Mouse (Mus musculus): ENCODE measurements around the gene Chrna1. TPM values are rescaled to one million over a fixed set of nuclear protein-coding genes. Genes with fewer than 3 reads are reported as not detected.

The Chrna1 gene
- polyA plus RNA-seq (2016; fragmentation: Nextera tagmentation; extraction: Ambion mirVana): 7.9 and 8.6 TPM in 2 replicates

DNA sequence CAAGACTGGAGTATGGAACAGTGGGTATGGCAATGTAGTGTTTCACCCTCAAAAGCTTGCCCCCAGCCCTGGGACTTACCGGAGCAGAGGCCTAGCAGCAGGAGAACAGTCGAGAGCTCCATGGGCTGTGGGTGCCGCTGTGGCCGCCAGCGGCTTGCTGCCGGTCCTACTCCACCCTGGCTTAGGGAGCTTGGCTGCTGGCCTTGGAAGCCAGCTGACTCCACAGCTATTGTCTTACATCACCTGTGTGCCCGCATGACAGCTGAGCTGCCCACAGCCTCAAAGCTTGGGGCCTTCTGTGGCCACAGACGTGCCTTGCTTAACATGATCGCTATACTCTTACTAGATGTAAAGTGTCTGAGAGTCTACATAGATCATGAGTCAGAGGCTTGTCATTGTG, at the start of gene Chrna1:
Gene Chrna1 (minus strand): TSS at position 173 of the 400 bp plus-strand sequence.
- Histone ChIP-seq H3K27ac (0 out of 2 replicates have a peak within 1 kb of the TSS, but pooled peaks have one; percentile 30), H3K4me2 (no peak within 1 kb of the TSS), H3K4me3 (replicated peaks) (no peak within 1 kb of the TSS), H3K9me3 (no peaks in the 10 kb centered on the region), H3K4me1 (replicated peaks) (peaks cover 3% of the 10 kb centered on the region), H3K36me3 (no peaks in the 10 kb centered on the region), H3K27me3 (no peaks in the 10 kb centered on the region), H3K9ac (replicated peaks) (no peak within 1 kb of the TSS)
- WGBS: 86% methylated on average over 9 of the region's 9 CpGs
- no peak for ATAC-seq (ENCODE audit: insufficient number of reproducible peaks, insufficient read depth, low FRiP score, low TSS enrichment, low read depth)

DNA sequence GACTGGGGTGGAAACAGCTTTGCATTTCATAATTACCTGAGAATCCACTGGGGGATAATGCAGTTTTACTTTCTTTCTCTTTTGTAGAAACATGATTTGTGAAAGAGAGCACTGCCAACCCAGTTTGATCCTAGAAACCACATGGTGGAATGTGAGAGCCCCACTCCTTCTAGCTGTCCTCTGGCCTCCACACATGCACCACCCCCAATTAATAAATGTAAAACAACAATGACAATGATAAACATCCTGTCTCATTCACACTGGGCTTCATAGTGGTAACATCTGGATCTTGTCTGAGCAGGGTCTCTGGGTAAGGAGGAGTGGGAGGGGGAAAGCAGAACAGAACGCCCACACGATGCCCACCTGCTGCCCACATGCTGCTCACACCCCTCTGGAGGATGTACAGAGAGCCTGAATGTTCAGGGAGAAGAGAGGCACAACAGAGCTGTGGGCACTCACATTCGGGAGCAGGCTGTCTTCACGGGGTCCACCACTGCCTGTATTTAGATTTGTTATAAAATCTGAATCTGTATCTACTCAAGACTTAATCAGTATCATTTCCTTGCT, 38.4 kb upstream of the Chrna1 start:
- peaks cover 64% of the 10 kb centered on the region for H3K36me3 ChIP-seq
- H3K27me3 ChIP-seq: no peaks in the 10 kb centered on the region
- no peak overlapping the region for H3K27ac ChIP-seq
- 39% methylated on average over 4 of the region's 4 CpGs for WGBS
- no peak overlapping the region for H3K9ac ChIP-seq (replicated peaks)
- H3K9me3 ChIP-seq: no peaks in the 10 kb centered on the region
- ATAC-seq (ENCODE audit: insufficient number of reproducible peaks, insufficient read depth, low FRiP score, low TSS enrichment, low read depth): no peak
- no peak overlapping the region for H3K4me2 ChIP-seq
- H3K4me1 ChIP-seq (replicated peaks): peaks cover 17% of the 10 kb centered on the region
- no peak overlapping the region for H3K4me3 ChIP-seq (replicated peaks)

- Histone ChIP-seq H3K27ac (no peak overlapping the region), H3K9ac (replicated peaks) (no peak overlapping the region), H3K4me2 (no peak overlapping the region), H3K27me3 (no peaks in the 10 kb centered on the region), H3K36me3 (peaks cover 59% of the 10 kb centered on the region), H3K9me3 (no peaks in the 10 kb centered on the region), H3K4me1 (replicated peaks) (peaks cover 17% of the 10 kb centered on the region), H3K4me3 (replicated peaks) (no peak overlapping the region)
- 83% methylated on average over 17 of the region's 17 CpGs for WGBS
- no peak for ATAC-seq (ENCODE audit: insufficient number of reproducible peaks, insufficient read depth, low FRiP score, low TSS enrichment, low read depth)
Measured at GRCm38 (mm10) chr2:73616434-73617057, 36.4 kb upstream of the Chrna1 start.

DNA sequence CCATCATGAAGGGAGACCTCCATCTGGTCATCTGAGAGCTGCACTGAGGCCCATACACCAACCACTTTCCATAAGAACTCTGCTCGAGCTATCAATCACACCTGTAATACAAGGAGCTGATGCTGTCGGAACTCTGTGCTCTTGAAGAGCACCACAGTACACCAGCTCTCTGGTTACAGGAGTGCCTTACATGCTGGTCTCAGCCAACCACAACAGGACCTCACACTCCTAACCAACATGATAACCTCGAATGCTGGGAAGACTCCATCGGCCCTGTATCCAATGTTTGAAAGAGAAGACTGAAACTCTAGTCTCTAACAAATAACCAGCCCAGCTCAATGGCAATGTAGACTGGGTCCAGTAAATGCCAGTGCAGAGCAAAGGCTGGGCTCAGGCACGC, 35.3 kb upstream of the Chrna1 start:
- peaks cover 63% of the 10 kb centered on the region for H3K36me3 ChIP-seq
- no peaks in the 10 kb centered on the region for H3K27me3 ChIP-seq
- peaks cover 17% of the 10 kb centered on the region for H3K4me1 ChIP-seq (replicated peaks)
- 84% methylated on average over 5 of the region's 5 CpGs for WGBS
- no peak overlapping the region for H3K4me2 ChIP-seq
- ATAC-seq (ENCODE audit: insufficient number of reproducible peaks, insufficient read depth, low FRiP score, low TSS enrichment, low read depth): no peak
- H3K4me3 ChIP-seq (replicated peaks): no peak overlapping the region
- no peak overlapping the region for H3K27ac ChIP-seq
- H3K9me3 ChIP-seq: no peaks in the 10 kb centered on the region
- no peak overlapping the region for H3K9ac ChIP-seq (replicated peaks)

- Histone ChIP-seq H3K4me2 (no peak overlapping the region), H3K4me3 (replicated peaks) (no peak overlapping the region), H3K27me3 (no peaks in the 10 kb centered on the region), H3K27ac (no peak overlapping the region), H3K9ac (replicated peaks) (no peak overlapping the region), H3K4me1 (replicated peaks) (peaks cover 13% of the 10 kb centered on the region), H3K36me3 (peaks cover 63% of the 10 kb centered on the region), H3K9me3 (no peaks in the 10 kb centered on the region)
- ATAC-seq (ENCODE audit: insufficient number of reproducible peaks, insufficient read depth, low FRiP score, low TSS enrichment, low read depth): no peak
- 97% methylated on average over 8 of the region's 8 CpGs for WGBS
Measured at GRCm38 (mm10) chr2:73614303-73614702, 34.2 kb upstream of the Chrna1 start.

DNA sequence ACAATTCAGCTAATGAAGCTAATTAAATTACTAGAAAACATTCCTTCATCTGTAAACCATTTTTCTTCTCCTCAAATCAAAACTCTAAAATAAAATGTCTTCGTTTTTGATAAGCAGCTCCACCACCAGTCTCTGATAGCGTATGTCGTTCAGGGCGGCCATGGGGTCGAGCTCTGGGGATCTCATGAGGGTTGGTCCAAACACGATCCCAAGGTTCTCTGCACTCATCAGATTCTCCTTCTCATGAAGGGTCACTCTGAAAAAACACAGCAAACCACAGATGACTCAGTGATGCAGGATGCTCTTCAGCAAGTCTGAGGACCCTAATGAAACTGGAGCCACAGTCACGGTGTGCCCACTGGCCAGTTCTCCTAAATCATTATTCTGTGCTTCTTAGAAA, 32.8 kb upstream of the Chrna1 start:
- H3K9me3 ChIP-seq: no peaks in the 10 kb centered on the region
- H3K4me2 ChIP-seq: no peak overlapping the region
- WGBS: 93% methylated on average over 7 of the region's 7 CpGs
- H3K9ac ChIP-seq (replicated peaks): no peak overlapping the region
- ATAC-seq (ENCODE audit: insufficient number of reproducible peaks, insufficient read depth, low FRiP score, low TSS enrichment, low read depth): no peak
- H3K27ac ChIP-seq: no peak overlapping the region
- peaks cover 8% of the 10 kb centered on the region for H3K4me1 ChIP-seq (replicated peaks)
- H3K27me3 ChIP-seq: no peaks in the 10 kb centered on the region
- peaks cover 59% of the 10 kb centered on the region for H3K36me3 ChIP-seq
- H3K4me3 ChIP-seq (replicated peaks): no peak overlapping the region

- no peak for ATAC-seq (ENCODE audit: insufficient number of reproducible peaks, insufficient read depth, low FRiP score, low TSS enrichment, low read depth)
- peaks cover 13% of the 10 kb centered on the region for H3K4me1 ChIP-seq (replicated peaks)
- H3K9me3 ChIP-seq: no peaks in the 10 kb centered on the region
- no peak overlapping the region for H3K4me3 ChIP-seq (replicated peaks)
- H3K36me3 ChIP-seq: peaks cover 54% of the 10 kb centered on the region
- no peak overlapping the region for H3K4me2 ChIP-seq
- no peak overlapping the region for H3K27ac ChIP-seq
- no peak overlapping the region for H3K9ac ChIP-seq (replicated peaks)
- 87% methylated on average over 6 of the region's 6 CpGs for WGBS
- no peaks in the 10 kb centered on the region for H3K27me3 ChIP-seq
Measured at GRCm38 (mm10) chr2:73612367-73612914, 32.3 kb upstream of the Chrna1 start.

DNA sequence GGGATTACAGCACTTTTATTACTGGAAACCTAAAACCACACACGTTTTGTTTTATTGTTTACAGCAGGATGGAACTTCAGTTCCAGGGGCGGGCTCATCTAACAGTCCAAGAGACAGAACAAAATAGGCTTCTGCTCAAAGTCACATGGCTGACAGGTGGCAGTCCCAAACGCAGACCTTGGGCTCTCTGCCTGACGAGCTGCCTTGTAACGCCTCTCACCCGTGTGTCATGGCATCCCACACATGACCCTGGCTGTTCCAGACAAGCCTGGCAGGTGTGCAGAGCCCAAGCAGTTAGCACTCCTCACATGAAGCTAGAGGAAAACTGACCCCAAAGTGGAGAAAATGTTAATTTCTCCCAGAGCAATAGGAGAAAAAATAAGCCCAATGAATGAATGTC, 31.7 kb upstream of the Chrna1 start:
- no peak for ATAC-seq (ENCODE audit: insufficient number of reproducible peaks, insufficient read depth, low FRiP score, low TSS enrichment, low read depth)
- H3K27me3 ChIP-seq: no peaks in the 10 kb centered on the region
- H3K4me1 ChIP-seq (replicated peaks): peaks cover 19% of the 10 kb centered on the region
- no peak overlapping the region for H3K4me3 ChIP-seq (replicated peaks)
- no peak overlapping the region for H3K27ac ChIP-seq
- no peaks in the 10 kb centered on the region for H3K9me3 ChIP-seq
- no peak overlapping the region for H3K4me2 ChIP-seq
- no peak overlapping the region for H3K9ac ChIP-seq (replicated peaks)
- 51% methylated on average over 6 of the region's 6 CpGs for WGBS
- peaks cover 51% of the 10 kb centered on the region for H3K36me3 ChIP-seq

GRCm38 (mm10) chr2:73609724-73610210, 29.6 kb upstream of the Chrna1 start:
- H3K27ac ChIP-seq: no peak overlapping the region
- H3K4me2 ChIP-seq: no peak overlapping the region
- peaks cover 17% of the 10 kb centered on the region for H3K4me1 ChIP-seq (replicated peaks)
- peaks cover 36% of the 10 kb centered on the region for H3K36me3 ChIP-seq
- WGBS: 85% methylated on average over 3 of the region's 3 CpGs
- no peaks in the 10 kb centered on the region for H3K9me3 ChIP-seq
- ATAC-seq (ENCODE audit: insufficient number of reproducible peaks, insufficient read depth, low FRiP score, low TSS enrichment, low read depth): no peak
- H3K9ac ChIP-seq (replicated peaks): no peak overlapping the region
- no peaks in the 10 kb centered on the region for H3K27me3 ChIP-seq
- H3K4me3 ChIP-seq (replicated peaks): no peak overlapping the region

GRCm38 (mm10) chr2:73609067-73609723, 29.1 kb upstream of the Chrna1 start:
- 88% methylated on average over 5 of the region's 5 CpGs for WGBS
- Histone ChIP-seq H3K27ac (no peak overlapping the region), H3K4me1 (replicated peaks) (peaks cover 17% of the 10 kb centered on the region), H3K4me2 (no peak overlapping the region), H3K27me3 (no peaks in the 10 kb centered on the region), H3K36me3 (peaks cover 30% of the 10 kb centered on the region), H3K9ac (replicated peaks) (no peak overlapping the region), H3K4me3 (replicated peaks) (no peak overlapping the region), H3K9me3 (no peaks in the 10 kb centered on the region)
- no peak for ATAC-seq (ENCODE audit: insufficient number of reproducible peaks, insufficient read depth, low FRiP score, low TSS enrichment, low read depth)

DNA sequence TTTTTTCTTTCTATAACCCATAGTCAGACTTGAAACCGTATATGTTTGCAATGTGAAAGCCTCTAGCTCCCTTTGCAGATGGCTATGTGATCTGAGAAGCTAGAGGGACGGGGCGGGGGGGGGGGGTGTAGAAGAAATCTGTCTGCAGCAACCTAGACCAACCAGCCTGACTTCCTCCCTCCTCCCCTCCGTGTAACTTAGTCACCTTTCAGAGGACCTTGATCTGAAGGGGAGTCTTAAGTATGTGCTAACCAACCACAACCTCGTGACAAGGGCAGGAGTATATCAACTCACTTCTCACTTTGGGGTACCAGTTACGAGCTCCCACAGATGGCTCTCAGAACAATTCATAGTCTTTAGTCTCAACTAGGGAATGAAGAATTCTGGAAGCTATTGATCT, 28.3 kb upstream of the Chrna1 start:
- WGBS: 47% methylated on average over 6 of the region's 6 CpGs
- no peak for ATAC-seq (ENCODE audit: insufficient number of reproducible peaks, insufficient read depth, low FRiP score, low TSS enrichment, low read depth)
- H3K9me3 ChIP-seq: no peaks in the 10 kb centered on the region
- H3K9ac ChIP-seq (replicated peaks): no peak overlapping the region
- H3K4me2 ChIP-seq: no peak overlapping the region
- no peaks in the 10 kb centered on the region for H3K27me3 ChIP-seq
- peaks cover 22% of the 10 kb centered on the region for H3K36me3 ChIP-seq
- no peak overlapping the region for H3K4me3 ChIP-seq (replicated peaks)
- no peak overlapping the region for H3K27ac ChIP-seq
- H3K4me1 ChIP-seq (replicated peaks): peaks cover 17% of the 10 kb centered on the region

All from limb, embryonic 12.5 days (tissue).